In genomic region chr4:154785282-154785987, GRCm38 (mm10) we compare ENCODE assay signal across 12 mouse cellular contexts. TPM values are rescaled to one million over a fixed set of nuclear protein-coding genes. Genes with fewer than 3 reads are reported as not detected.
DNase-seq lines count a peak whose midpoint lies in the region; ATAC-seq lines count a peak whose summit lies in the region.
"Had no signal": no experiment of that assay in that cellular context is flagged by ENCODE, and none has a peak within 500 bp of the region (broad histone marks: within the 10 kb centered on the region; RNA-seq: fewer than 3 reads in every experiment).

No protein-coding gene starts in this region.

- peak overlapping the region; percentile 8; the same call in 1 of the 2 replicates for H3K27ac ChIP-seq in forebrain, embryonic 10.5 days
- no peak overlapping the region for H3K27ac ChIP-seq in forebrain, embryonic 12.5 days
- H3K27ac ChIP-seq in midbrain, embryonic 11.5 days (ENCODE audit: low read depth, low read length): no peak overlapping the region
- H3K27ac ChIP-seq in midbrain, embryonic 15.5 days: no peak overlapping the region
- no peak overlapping the region for H3K27ac ChIP-seq in forebrain, embryonic 13.5 days
- no peak overlapping the region for H3K27ac ChIP-seq in liver, embryonic 12.5 days

- no peak overlapping the region for H3K4me2 ChIP-seq in forebrain, embryonic 12.5 days
- H3K4me2 ChIP-seq in midbrain, embryonic 11.5 days: no peak overlapping the region
- H3K4me2 ChIP-seq in midbrain, embryonic 15.5 days: no peak overlapping the region
- no peak overlapping the region for H3K4me2 ChIP-seq in forebrain, embryonic 13.5 days
- H3K4me2 ChIP-seq in liver, embryonic 12.5 days: no peak overlapping the region

- no peaks in the 10 kb centered on the region for H3K9me3 ChIP-seq in forebrain, embryonic 10.5 days
- H3K9me3 ChIP-seq in forebrain, embryonic 12.5 days: no peaks in the 10 kb centered on the region
- H3K9me3 ChIP-seq in midbrain, embryonic 11.5 days (ENCODE audit: control insufficient read depth, low read length): no peaks in the 10 kb centered on the region
- no peaks in the 10 kb centered on the region for H3K9me3 ChIP-seq in midbrain, embryonic 15.5 days
- no peaks in the 10 kb centered on the region for H3K9me3 ChIP-seq in forebrain, embryonic 13.5 days (replicated peaks)
- no peaks in the 10 kb centered on the region for H3K9me3 ChIP-seq in liver, embryonic 12.5 days (replicated peaks)

- DNase-seq in forebrain, embryonic 10.5 days (ENCODE audit: extremely low spot score, low spot score): no peak
- peak; percentile 77 for DNase-seq in midbrain, embryonic 11.5 days (ENCODE audit: low spot score, missing footprints)
- DNase-seq in kidney, postnatal 4 days: peak; percentile 78 to 86
- DNase-seq in adipocyte (ENCODE audit: low spot score): no peak
- DNase-seq: cerebellum, postnatal 14 days; gastrocnemius, postnatal 25 days; right cerebral cortex, postnatal 4 days; thymus, postnatal 36 days had no signal

- peaks cover 42% of the 10 kb centered on the region for H3K27me3 ChIP-seq in forebrain, embryonic 10.5 days (ENCODE audit: poor library complexity, severe bottlenecking)
- H3K27me3 ChIP-seq in forebrain, embryonic 12.5 days: peaks cover 26% of the 10 kb centered on the region
- H3K27me3 ChIP-seq in midbrain, embryonic 11.5 days (ENCODE audit: control insufficient read depth, insufficient read depth, low read length): no peaks in the 10 kb centered on the region
- no peaks in the 10 kb centered on the region for H3K27me3 ChIP-seq in midbrain, embryonic 15.5 days (replicated peaks)
- H3K27me3 ChIP-seq in forebrain, embryonic 13.5 days: peaks cover 10% of the 10 kb centered on the region; the same call in 1 of the 2 replicates
- H3K27me3 ChIP-seq in liver, embryonic 12.5 days (replicated peaks): no peaks in the 10 kb centered on the region; the same call in none of the 2 replicates

- no peaks in the 10 kb centered on the region for H3K36me3 ChIP-seq in forebrain, embryonic 10.5 days (replicated peaks)
- no peaks in the 10 kb centered on the region for H3K36me3 ChIP-seq in forebrain, embryonic 12.5 days (replicated peaks)
- H3K36me3 ChIP-seq in midbrain, embryonic 11.5 days (ENCODE audit: control insufficient read depth, insufficient read depth, low read length): no peaks in the 10 kb centered on the region
- H3K36me3 ChIP-seq in midbrain, embryonic 15.5 days (replicated peaks): no peaks in the 10 kb centered on the region
- no peaks in the 10 kb centered on the region for H3K36me3 ChIP-seq in forebrain, embryonic 13.5 days (ENCODE audit: poor library complexity, severe bottlenecking)
- no peaks in the 10 kb centered on the region for H3K36me3 ChIP-seq in liver, embryonic 12.5 days

- H3K9ac ChIP-seq in forebrain, embryonic 12.5 days: no peak overlapping the region
- H3K9ac ChIP-seq in midbrain, embryonic 11.5 days (ENCODE audit: low read length): no peak overlapping the region
- no peak overlapping the region for H3K9ac ChIP-seq in midbrain, embryonic 15.5 days
- no peak overlapping the region for H3K9ac ChIP-seq in forebrain, embryonic 13.5 days
- no peak overlapping the region for H3K9ac ChIP-seq in liver, embryonic 12.5 days

- ATAC-seq in forebrain, embryonic 12.5 days (ENCODE audit: low FRiP score): no peak
- no peak for ATAC-seq in midbrain, embryonic 11.5 days (ENCODE audit: low FRiP score)
- no peak for ATAC-seq in midbrain, embryonic 15.5 days (replicated peaks)
- no peak for ATAC-seq in forebrain, embryonic 13.5 days
- no peak for ATAC-seq in liver, embryonic 12.5 days

- 71% methylated on average over 8 of the region's 8 CpGs for WGBS in forebrain, embryonic 10.5 days
- WGBS in forebrain, embryonic 12.5 days: 64% methylated on average over 8 of the region's 8 CpGs
- 59% methylated on average over 8 of the region's 8 CpGs for WGBS in midbrain, embryonic 11.5 days
- 63% methylated on average over 8 of the region's 8 CpGs for WGBS in midbrain, embryonic 15.5 days
- WGBS in forebrain, embryonic 13.5 days: 65% methylated on average over 8 of the region's 8 CpGs
- WGBS in liver, embryonic 12.5 days (ENCODE audit: insufficient replicate concordance): 30% methylated on average over 8 of the region's 8 CpGs

- no peak overlapping the region for H3K4me3 ChIP-seq in forebrain, embryonic 10.5 days
- H3K4me3 ChIP-seq in forebrain, embryonic 12.5 days (replicated peaks): no peak overlapping the region
- no peak overlapping the region for H3K4me3 ChIP-seq in midbrain, embryonic 11.5 days (ENCODE audit: low read depth, low read length)
- H3K4me3 ChIP-seq in midbrain, embryonic 15.5 days: no peak overlapping the region
- no peak overlapping the region for H3K4me3 ChIP-seq in forebrain, embryonic 13.5 days
- no peak overlapping the region for H3K4me3 ChIP-seq in liver, embryonic 12.5 days

- H3K4me1 ChIP-seq in forebrain, embryonic 10.5 days: peaks cover 37% of the 10 kb centered on the region
- H3K4me1 ChIP-seq in forebrain, embryonic 12.5 days: peaks cover 10% of the 10 kb centered on the region; the same call in 1 of the 2 replicates
- no peaks in the 10 kb centered on the region for H3K4me1 ChIP-seq in midbrain, embryonic 11.5 days (ENCODE audit: control insufficient read depth, insufficient read depth, low read length)
- 0 out of 2 replicates have a peak, but pooled peaks cover 4% of the 10 kb centered on the region for H3K4me1 ChIP-seq in midbrain, embryonic 15.5 days
- no peaks in the 10 kb centered on the region for H3K4me1 ChIP-seq in forebrain, embryonic 13.5 days
- no peaks in the 10 kb centered on the region for H3K4me1 ChIP-seq in liver, embryonic 12.5 days

RNA-seq across cellular contexts. Expression of gene Ttc34, which starts 51.8 kb away (rescaled TPM):
- 0.58 and 0.61 TPM in 2 replicates for polyA plus RNA-seq in forebrain, embryonic 10.5 days (2016; fragmentation: Nextera tagmentation; extraction: Ambion mirVana)
- 0.26 and 0.38 TPM in 2 replicates for polyA plus RNA-seq in forebrain, embryonic 12.5 days (2016; fragmentation: Nextera tagmentation; extraction: Ambion mirVana)
- 0.25 and 0.31 TPM in 2 replicates for polyA plus RNA-seq in midbrain, embryonic 11.5 days (2014; fragmentation: Nextera tagmentation; extraction: Ambion mirVana)
- 1.6 and 1.7 TPM in 2 replicates for polyA plus RNA-seq in midbrain, embryonic 15.5 days (2015; fragmentation: Nextera tagmentation; extraction: Ambion mirVana)
- polyA plus RNA-seq in forebrain, embryonic 13.5 days (2015; fragmentation: Nextera tagmentation; extraction: Ambion mirVana): 0.31 and 0.45 TPM in 2 replicates
- polyA plus RNA-seq in liver, embryonic 12.5 days (2016; fragmentation: Nextera tagmentation; extraction: Ambion mirVana): not detected in 2 replicates

Comparison
In these comparisons a context has a peak if more than half of its experiments do, and no peak if none do; other contexts are left out.
1. DNase-seq: peak in midbrain, embryonic 11.5 days (single experiment) and kidney, postnatal 4 days (2 of 2); none in forebrain, embryonic 10.5 days (single experiment) and adipocyte (single experiment).